Mouse (Mus musculus) naive thymus-derived CD4-positive, alpha-beta T cell, adult 2 months (primary cell): ENCODE measurements around the gene Bach2.

ENCODE experiments used
- DNase-seq: peaks from one replicate; pipeline ENCODE4 v3.0.0-alpha.2; 2011; ENCODE audit warnings: low read depth

Gene Bach2

DNA sequence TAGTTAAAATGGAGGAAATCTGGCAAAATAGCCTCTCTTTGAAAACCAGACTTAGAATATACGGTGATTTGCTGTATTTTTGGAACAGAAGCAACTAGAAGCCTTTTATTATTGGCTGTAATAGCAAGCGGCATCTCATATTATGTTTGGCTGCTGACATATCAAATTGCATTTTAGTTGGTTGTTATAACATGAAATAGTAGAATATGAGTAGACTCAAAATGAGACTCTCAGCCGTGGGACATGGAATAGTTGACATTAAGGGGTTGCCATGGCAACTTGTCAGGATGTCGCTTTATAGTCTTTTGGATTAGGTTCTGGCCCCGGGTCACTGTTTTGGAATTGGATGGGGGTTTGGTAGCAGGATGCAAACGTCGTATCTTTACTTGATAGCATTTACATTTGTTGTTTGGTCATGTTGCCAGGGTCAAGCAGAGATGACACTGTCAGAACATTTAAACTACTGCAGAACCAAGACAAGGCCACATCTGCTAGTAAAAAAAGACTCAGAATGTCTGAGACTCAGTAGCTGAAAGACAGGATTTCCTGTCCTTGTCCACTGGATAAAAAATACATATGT, 55.2 kb downstream of the Bach2 start:
- DNase-seq = peak; percentile 55

- DNase-seq = no peak
Measured at GRCm38 (mm10) chr4:32297071-32297671, 58.6 kb downstream of the Bach2 start.

DNA sequence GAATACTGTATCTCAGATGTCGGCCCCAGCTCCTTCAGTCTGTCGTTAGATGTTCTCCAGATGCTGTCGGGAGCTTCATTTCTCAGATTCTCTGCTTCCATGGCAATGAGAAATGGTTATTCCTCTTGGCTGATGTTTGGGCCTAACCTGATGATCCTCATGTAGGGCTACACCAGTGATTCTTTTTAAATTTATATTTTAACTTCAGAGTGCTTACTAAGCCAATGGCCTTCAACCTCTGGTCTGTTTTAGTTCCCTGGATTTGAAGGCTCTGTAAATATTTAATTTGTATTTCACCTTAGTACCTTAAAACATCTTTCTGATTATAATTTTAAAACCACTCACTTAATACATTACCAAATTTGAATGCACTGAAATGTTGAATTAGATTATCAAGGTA, 60.6 kb downstream of the Bach2 start:
- no peak for DNase-seq

GRCm38 (mm10) chr4:32299970-32300369, 61.4 kb downstream of the Bach2 start:
- no peak for DNase-seq

GRCm38 (mm10) chr4:32302668-32303067, 64.1 kb downstream of the Bach2 start:
- peak; percentile 60 for DNase-seq

- DNase-seq = no peak
Measured at GRCm38 (mm10) chr4:32303076-32303475, 64.5 kb downstream of the Bach2 start.

GRCm38 (mm10) chr4:32303674-32304073, 65.1 kb downstream of the Bach2 start:
- DNase-seq = no peak

DNA sequence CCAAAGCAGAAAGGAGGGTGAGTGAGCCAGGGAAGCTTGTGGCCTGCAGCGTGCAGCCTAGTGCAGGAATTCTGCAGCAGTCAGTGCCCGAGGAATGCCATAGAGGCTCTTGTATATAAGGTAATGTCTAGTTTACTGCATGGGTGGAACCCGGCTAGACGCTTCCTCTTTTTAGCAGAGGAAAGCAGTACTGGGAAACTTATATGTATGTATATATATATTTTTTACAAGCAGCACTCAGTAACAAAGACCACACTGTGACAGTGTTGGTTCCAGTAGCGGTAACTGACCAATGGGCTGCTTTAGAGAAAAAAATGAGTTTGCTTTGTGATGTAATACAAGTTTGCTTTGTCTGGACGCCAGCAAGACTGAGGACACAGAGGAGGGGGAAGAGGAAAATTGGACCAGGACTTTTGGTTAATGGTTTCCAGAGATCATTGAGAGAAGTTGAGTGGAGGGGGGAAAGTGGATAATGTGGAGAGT, 65.7 kb downstream of the Bach2 start:
- DNase-seq = no peak

DNA sequence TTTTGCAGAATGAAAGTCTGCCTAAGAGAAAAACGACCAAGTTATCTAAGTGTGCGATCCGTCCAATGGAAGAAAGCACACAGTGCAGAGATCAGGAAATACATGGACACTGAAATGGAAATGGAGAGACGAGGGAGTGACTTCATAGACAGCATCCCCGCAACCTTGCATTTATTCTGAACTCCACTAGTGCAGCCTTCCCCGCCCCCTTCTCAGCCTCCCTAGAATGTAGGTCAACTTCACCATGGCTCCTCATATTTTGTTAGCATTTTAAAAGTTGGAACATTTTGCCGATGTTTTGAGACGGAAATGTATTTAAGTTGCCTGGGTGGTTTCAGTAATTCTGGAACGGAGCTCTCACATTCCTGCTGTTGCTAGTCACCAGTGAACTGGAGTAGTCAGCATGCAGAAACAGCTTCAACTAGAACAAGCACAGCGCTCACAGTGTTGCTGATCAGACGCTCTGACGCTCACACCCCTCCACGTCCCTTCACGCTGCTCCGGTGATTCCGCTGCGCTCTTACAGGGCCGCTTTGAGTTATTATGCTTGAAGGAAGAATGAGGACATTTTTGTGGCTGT, 66.5 kb downstream of the Bach2 start:
- no peak for DNase-seq

- DNase-seq = no peak
Measured at GRCm38 (mm10) chr4:32305683-32306082, 67.1 kb downstream of the Bach2 start.

GRCm38 (mm10) chr4:32306169-32306792, 67.7 kb downstream of the Bach2 start:
- no peak for DNase-seq

GRCm38 (mm10) chr4:32307215-32307614, 68.6 kb downstream of the Bach2 start:
- DNase-seq = peak; percentile 66

GRCm38 (mm10) chr4:32312171-32312946, 73.8 kb downstream of the Bach2 start:
- no peak for DNase-seq

DNA sequence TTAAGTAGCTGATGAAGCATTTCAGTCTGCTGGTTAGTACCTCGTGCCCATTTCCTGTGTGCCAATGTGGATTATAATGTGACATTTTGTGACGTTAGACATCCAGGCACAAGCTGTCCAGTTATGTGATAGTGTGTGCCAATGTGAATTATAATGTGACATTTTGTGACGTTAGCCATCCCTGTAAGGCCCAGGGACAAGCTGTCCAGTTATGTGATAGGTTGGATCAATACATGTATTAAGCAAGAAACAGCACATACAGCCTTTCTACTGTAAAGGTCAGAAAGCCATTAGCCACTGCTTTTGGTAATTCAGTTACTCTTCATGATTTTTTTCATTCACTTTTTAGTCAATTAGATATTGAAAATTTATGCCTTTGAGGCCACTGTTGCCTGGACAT, 76.3 kb downstream of the Bach2 start:
- DNase-seq = no peak

DNA sequence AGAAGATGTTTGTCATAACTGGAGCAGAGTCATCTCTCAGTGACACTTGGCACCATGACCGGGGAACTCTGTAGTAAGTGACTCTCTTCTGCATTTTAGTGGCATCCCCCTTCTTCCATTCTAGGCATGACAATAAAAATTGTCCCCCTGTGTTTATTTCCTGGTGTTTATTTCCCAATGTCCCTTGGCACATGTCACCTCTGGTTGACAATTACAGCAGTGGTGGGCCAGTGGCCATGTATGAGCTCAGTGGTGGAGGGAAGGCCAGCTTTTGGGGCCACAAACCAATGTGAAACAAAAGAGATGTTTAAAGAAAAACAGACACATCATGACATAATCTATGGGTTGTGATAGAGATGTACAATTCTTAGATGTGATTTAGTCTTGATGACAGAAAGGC, 80.0 kb downstream of the Bach2 start:
- DNase-seq = no peak

GRCm38 (mm10) chr4:32319327-32319726, 80.7 kb downstream of the Bach2 start:
- DNase-seq = no peak

DNA sequence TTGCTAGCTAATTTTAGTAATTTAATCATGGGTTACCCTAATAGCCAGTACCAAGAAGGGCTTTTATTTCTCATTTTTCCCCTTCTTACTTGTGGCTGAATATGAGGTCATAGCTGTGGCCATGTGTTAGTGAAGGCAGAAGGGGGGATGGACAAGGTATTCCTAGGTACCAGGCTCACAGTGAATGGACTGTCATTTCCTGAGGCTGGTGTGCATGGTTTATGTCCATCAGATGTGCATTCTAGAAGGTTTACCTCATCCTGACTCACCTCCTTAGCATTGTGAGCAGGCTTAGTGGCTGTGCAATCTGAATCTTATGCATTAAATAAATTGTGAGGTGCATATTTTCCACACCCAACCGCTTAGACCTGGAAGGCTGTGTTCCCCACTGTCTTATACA, 81.4 kb downstream of the Bach2 start:
- no peak for DNase-seq

- DNase-seq = no peak
Measured at GRCm38 (mm10) chr4:32324111-32324510, 85.5 kb downstream of the Bach2 start.

- no peak for DNase-seq
Measured at GRCm38 (mm10) chr4:32324967-32325366, 86.4 kb downstream of the Bach2 start.

DNA sequence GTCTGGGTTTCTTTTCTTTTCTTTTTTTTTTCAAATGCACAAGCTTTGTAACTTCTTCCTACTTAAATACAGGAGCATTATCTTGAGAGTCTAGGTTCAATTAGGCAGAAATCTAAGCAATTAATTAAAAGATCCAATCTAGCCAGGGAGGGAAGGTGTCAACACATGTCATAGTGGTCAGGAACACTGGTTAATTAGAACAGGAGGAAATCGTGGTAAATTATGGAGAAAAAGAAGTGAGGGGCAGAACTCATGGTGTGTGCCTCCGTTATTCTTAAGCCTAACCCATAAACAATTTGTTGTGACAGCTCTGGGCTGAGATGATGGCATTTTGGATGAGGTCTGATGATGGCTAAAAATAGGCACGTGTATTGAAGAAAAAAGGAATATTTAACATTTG, 87.0 kb downstream of the Bach2 start:
- no peak for DNase-seq

DNA sequence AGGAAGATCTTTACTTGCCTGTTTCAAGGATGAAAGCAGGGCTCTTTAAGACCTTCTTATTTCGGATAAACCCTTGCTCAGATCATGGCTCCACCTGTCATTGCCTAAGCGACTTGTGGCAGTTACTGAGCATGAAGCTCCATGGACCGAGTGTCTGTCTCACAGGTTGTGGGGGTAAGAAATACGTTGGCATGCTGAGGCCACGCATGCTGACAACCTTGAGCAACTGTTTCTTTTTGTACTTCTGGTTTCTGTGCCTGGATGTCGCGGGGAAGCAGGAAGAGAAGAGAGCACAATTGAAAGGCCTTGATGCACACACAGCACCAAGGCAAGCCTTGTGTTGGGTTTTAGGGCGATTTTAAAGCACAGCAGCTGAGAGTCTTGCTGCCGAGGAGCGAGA, 87.7 kb downstream of the Bach2 start:
- DNase-seq = peak; percentile 58

GRCm38 (mm10) chr4:32326860-32327259, 88.3 kb downstream of the Bach2 start:
- no peak for DNase-seq
